Mouse (Mus musculus) liver, postnatal 0 days (tissue): ENCODE results near the gene Mcur1.

Experiments
- CTCF ChIP-seq: sonication (generic); IDR thresholded peaks from 2 replicates; pipeline ENCODE4 v1.5.1; 2016; ENCODE audit warnings: antibody characterized with exemption, low read depth
- EP300 ChIP-seq: IDR thresholded peaks from 2 replicates; pipeline ENCODE4 v1.6.1; 2016; ENCODE audit warnings: antibody characterized with exemption, low read depth, mild to moderate bottlenecking

- TF ChIP-seq CTCF (no peak), EP300 (no peak)
Measured at GRCm38 (mm10) chr13:43505798-43506197, 54.2 kb downstream of the Mcur1 start.
